Mouse (Mus musculus) kidney, postnatal 25 days (tissue): Measurements from ENCODE around the gene Vps53.
"Not testable (repeated sequence)": the region's sequence is repeated elsewhere in the genome, so short reads cannot be mapped to it uniquely, and the experiment has no call there.

Experiments
- DNase-seq, 2 experiments: peaks; one replicate each; pipeline ENCODE4 v3.0.0; 2021; ENCODE audit warnings: mixed read lengths in 2 of 2

The Vps53 gene

DNA sequence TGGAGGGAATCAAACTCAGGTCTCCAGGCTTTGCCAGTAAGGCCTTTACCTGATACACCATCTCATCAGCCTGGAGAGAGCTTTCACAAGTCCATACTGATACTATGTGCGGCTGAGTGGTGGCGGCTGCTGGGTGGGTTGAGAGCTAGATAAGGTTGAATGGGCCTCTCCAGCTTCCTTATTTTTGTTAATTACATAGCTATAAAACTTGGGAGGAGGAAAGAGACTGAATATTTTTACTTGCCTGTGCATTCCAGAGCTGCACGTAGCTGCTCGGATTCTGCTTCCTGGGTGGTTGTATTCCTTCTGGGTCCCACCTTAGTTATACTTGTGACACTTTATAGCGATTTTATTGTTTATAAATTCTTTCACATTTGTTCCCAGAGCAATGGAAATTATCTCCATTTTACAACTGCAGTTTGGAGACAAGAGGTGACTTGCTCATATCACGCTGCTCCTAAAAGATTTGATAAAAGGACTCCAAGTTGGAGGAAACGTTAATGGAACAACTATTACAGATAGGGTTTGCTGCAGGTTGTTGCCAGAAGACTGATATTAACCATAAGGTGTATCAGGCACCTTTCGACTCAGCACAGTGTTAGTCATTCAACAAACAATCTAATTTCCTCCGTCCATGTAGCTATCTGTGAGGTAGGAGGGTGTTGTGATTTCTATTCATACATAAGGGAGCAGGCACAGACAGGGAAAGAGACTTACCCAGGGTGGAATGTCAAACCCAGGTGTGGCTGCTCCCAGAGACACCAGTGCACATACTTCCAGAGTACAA is 168.4 kb downstream of the Vps53 start:
- DNase-seq = no peak

- no peak for DNase-seq
Measured at GRCm38 (mm10) chr11:76009101-76009500, 170.3 kb downstream of the Vps53 start.

DNA sequence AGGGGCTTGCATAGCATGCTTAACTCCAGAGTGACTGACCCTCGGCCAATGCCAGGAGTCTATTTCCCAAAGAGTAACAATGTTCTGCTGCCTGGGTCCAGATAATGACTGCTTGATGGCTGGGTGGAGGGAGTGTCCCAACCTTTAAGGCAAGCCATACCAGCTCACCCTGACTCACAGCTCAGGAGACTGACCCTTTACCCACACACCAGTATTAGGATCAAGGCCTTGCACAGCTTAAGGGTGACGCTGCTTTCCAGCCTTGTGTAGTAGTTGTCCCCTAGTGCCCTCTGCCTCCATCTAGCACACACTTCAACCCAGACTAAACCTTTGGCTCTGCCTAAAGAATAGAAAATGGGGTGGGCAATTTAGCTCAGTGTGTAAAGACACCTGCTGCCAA is 171.3 kb downstream of the Vps53 start:
- DNase-seq = no peak

GRCm38 (mm10) chr11:76004276-76004675 is 175.2 kb downstream of the Vps53 start:
- DNase-seq = not testable (repeated sequence)

GRCm38 (mm10) chr11:76001237-76001878 is 178.1 kb downstream of the Vps53 start:
- DNase-seq = peak; percentile 20 to 45

- no peak for DNase-seq
Measured at GRCm38 (mm10) chr11:76000701-76001100, 178.7 kb downstream of the Vps53 start.

GRCm38 (mm10) chr11:75999440-76000155 is 179.8 kb downstream of the Vps53 start, which contains the start of gene 1700016K19Rik:
TSS of gene 1700016K19Rik (plus strand) at chr11:75999912.
- DNase-seq = peak; percentile 88 to 90
